Mouse (Mus musculus) G1E-ER4 (cell line): ENCODE measurements around the gene Baz2a. TPM values are rescaled to one million over a fixed set of nuclear protein-coding genes. Genes with fewer than 3 reads are reported as not detected.

Source experiments
- GATA1 ChIP-seq: IDR thresholded peaks from one replicate; pipeline ENCODE4 v1.8.0; 2012; ENCODE audit warnings: low read length, inconsistent platforms
- polyA plus RNA-seq: library from polyadenylated mRNA; stranded (reverse); fragments of >175 nt; gene quantifications from 2 replicates; pipeline ENCODE4 v1.2.3, GENCODE M21; 2012

The Baz2a gene
- 30.8 and 32.5 TPM in 2 replicates for polyA plus RNA-seq

DNA sequence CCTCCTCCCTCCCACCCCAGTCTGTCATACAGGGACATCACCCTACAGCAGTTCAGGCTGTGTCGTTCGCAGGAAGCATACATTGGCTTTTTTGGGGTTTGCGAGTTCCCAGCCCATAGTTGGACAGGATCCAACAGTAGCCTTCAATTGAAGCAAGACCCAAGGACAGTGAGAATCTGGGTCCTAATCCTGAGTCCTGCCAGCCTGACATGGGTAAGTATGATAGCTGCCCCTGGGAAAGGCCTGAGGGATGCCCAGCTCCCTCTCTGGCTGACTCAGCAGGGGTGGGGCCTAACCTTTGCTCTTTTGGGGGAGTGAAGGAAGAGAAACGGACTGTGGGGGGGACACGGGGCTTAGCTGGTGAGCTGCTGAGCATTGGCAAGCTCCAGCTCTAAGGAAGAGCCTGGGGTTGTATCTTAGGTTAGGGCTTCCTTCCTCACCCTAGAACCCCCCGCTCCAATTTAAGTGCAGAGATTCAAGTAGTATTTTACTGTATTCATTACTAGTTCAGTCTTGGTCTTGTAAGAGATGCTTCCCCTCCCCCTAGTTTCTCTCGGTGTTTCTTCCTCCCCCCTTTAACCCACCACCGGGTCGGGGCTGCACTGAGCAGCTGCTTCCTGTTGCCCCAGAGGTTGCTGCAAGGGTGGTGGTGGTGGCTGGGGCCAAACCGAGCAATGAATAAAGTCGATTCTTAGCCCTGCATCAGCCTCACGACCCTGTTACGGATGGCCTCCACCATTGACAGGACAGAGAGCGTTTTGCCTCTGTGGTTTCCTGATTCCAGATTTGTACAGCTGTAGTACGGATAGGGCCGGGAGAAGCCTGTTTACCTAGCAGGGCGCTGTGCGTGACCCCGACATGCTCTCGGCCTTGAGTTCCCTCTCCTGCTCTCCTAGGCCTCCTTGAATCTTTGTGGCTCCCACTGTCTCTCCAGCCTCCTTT, at the start of gene Baz2a:
Baz2a (plus strand) TSS at position 14 of the 942 bp plus-strand sequence.
- no peak for TF ChIP-seq GATA1

DNA sequence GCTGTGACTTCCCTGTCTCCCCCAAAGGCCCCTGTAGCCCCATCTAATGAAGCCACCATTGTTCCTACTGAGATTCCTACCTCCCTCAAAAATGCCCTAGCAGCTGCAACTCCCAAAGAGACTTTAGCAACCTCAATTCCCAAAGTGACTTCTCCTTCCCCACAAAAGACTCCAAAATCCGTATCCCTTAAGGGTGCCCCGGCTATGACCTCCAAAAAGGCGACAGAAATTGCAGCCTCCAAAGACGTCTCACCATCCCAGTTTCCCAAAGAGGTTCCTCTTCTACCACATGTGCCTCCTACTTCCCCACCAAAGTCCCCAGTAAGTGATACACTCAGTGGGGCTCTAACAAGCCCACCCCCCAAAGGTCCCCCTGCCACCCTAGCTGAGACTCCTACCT, 49.7 kb upstream of the Baz2a start:
- TF ChIP-seq GATA1 = no peak

DNA sequence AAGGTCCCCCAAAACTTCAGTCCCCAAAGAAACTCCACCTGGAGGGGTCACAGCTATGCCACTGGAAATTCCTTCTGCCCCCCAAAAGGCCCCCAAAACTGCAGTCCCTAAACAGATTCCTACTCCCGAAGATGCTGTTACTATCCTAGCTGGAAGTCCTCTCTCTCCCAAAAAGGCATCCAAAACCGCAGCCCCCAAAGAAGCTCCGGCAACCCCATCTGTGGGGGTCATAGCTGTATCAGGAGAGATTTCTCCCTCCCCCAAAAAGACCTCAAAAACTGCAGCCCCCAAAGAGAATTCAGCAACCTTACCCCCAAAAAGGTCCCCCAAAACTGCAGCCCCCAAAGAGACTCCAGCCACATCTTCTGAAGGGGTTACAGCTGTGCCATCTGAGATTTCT, 48.9 kb upstream of the Baz2a start:
- TF ChIP-seq GATA1 = no peak

DNA sequence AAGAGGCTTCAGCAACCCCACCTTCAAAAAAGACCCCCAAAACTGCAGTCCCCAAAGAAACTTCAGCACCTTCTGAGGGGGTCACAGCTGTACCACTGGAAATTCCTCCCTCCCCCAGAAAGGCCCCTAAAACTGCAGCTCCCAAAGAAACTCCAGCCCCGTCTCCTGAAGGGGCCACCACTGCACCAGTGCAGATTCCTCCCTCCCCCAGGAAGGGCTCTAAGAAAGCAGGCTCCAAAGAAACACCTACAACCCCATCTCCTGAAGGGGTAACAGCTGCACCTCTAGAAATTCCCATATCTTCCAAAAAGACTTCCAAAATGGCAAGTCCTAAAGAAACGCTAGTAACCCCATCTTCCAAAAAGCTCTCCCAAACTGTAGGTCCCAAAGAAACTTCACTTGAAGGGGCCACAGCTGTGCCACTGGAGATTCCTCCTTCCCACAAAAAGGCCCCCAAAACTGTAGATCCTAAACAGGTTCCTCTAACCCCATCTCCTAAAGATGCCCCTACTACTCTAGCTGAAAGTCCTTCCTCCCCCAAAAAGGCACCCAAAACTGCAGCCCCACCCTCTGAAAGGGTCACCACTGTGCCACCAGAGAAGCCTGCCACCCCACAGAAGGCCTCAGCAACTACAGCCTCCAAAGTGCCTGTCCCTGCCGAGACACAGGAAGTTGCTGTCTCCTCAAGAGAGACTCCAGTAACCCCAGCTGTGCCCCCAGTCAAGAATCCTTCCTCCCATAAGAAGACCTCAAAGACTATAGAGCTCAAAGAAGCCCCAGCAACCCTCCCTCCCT, 48.1 kb upstream of the Baz2a start:
- no peak for TF ChIP-seq GATA1

DNA sequence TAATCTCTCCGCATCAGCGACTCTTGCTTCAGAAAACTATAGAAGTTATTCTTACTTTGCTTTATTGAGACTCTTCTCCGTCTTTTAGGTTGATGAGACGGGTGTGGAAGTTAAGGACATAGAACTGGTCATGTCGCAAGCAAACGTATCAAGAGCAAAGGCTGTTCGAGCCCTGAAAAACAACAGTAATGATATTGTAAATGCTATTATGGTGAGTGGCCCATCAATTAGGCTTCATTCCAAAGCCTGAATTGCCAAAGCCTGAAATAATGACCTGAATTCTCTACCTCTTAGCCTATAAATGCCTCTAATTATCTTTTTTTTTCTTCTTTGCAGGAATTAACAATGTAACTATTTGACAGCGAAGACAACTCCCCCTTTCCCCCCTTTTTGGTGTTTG, 43.2 kb upstream of the Baz2a start:
- TF ChIP-seq GATA1 = no peak

DNA sequence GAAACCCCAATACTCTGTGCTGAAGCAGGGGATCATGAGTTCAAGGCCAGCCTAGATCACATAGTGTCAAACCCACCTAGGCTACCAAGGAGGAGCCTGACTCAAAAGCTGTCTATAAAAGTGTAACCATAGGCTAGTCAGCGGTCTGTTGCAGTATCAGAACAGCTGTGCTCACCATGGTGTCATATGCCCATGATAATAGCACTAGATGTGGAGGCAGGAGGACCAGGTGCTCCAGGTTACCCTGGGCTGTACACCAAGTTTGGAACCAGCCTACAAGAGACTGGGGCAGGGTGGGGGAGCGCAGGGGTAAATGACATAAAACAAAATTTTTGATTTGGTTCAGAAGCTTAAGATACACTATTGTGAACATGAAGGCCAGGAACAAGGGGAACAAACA, 41.6 kb upstream of the Baz2a start:
- no peak for TF ChIP-seq GATA1

DNA sequence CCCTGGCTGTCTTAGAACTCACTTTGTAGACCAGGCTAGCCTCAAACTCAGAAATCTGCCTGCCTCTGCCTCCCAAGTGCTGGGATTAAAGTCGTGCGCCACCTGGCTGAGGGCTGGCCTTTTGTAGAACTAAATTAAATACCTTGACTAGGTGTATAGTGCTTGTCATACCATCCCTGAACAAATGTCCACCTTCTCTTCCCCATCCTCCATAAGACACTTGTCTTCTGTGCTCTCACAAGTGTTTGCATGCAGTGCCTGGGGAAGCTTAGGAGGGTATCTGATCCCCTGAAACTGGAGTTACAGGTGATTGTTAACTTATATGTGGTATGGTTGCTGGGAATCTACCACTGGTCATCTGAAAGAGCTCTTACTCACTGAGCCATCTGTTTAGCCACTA, 41.0 kb upstream of the Baz2a start:
- TF ChIP-seq GATA1 = no peak

DNA sequence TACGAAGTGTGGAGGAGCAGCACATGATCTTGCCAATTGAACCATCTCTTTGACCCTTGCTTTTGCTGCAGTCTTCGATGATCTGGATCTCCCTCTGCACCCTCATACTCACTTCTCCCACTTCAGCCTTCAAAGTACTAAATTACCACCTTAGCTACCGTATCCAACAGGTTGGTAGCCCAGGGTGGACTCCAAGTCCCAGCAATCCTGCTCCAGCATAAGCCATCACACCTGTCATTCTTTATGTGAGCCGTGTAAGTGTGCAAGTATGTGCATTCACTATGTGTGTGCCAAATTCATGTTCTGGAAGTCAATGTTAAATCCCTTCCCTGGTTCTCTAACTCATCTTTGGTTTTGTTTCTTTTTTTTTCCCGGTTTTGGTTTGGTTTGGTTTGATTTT, 39.8 kb upstream of the Baz2a start:
- TF ChIP-seq GATA1 = no peak

DNA sequence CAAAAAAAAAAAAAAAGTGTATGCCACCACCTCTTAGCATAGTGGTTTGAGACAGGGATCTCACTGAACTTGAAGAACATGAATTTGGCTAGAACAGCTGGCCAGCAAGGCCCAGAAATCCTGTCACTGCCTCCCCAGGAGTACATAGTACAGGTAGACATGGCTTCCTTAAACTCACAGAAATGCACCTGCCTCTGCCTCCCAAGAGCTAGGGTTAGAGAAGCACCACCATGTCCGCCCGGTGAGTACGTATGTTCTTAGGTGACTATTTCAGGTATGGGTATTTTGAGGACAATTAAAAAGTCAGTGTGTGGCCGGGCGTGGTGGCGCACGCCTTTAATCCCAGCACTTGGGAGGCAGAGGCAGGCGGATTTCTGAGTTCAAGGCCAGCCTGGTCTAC, 38.4 kb upstream of the Baz2a start:
- no peak for TF ChIP-seq GATA1

DNA sequence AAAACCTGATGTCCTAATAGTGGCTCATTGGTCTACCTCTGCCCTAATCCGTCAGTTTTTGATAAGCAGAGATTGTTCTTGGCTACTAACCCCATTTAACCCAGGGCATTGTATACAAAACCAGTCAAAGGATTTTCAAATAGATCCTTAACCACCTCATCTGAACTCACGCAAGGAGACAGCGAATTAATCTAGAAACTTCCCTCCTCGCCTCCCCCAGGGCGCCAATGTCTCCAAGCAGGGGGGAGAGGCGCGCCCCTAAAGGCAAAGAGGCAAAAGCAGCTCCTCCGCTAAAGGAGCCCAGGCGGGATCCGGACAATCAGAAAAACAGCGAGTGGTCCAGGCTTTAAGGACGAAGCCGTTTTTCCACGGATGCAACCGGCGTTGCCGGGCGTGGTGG, 33.2 kb upstream of the Baz2a start:
- TF ChIP-seq GATA1 = no peak

DNA sequence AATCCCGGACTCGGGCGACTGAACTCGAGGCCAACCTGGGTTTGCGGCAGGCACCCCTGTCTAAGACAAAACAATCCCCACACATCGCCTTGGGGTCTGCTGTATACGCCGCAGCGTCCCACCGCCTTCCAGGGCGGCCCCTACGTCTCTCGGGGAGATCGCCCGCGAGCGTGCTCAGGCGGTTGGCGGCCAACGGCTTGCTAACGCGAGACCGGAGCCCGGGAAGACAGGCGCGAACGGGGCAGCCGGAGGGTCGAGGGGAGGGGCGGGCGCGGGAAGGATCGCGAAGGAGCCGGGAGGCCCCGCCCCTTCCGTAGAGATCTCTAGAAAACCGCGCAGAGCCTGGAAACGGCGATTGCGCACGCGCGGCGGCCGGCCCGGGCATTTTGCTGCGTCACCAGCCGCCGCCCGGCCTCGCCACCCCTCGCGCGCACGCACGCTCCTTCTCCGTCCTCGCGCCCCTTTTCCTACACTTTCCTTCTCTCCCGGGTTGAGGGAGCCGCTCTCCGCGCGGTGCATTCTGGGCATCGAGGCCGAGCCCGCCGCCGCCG, 32.7 kb upstream of the Baz2a start, which contains the start of gene Ptges3:
Ptges3 (plus strand) TSS at position 354 of the 551 bp plus-strand sequence.
- TF ChIP-seq GATA1 = no peak

DNA sequence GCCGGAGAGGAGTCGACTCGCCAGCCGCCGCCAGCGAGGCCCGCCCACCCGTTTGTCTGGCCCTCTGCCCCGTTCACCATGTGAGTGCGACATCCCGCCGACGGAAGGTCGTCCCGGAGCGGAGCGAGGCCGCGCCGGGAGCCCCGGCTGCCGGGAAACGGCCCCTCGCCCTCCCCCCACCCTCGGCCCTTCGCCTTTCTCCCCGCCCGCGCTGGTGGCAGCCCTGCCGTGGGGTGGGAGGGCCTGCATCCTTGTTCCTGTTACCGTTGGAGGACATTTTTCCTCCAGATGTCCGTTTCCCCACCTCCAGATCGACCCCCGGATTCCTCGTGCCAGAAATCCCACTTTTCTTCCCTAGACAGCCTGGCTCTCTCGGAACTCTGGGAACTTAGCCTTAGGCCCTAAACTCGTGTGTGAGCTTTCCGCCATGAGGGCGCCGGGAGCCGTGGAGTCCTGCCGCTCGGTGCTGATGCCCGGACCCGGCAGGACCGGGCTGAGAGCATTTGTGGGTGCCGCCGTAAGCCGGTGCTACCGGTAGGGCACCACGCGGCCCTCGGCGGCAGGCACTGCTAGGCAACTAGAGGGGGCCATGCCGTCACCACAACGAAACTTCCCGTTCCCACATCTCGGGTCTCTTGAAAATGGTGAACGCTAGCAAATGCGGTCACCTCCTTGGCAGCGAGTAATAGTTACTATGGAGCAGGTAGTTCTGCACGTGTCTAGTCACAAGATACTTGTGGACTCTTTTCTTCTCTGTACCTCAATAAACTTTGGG, 32.0 kb upstream of the Baz2a start:
- TF ChIP-seq GATA1 = no peak

DNA sequence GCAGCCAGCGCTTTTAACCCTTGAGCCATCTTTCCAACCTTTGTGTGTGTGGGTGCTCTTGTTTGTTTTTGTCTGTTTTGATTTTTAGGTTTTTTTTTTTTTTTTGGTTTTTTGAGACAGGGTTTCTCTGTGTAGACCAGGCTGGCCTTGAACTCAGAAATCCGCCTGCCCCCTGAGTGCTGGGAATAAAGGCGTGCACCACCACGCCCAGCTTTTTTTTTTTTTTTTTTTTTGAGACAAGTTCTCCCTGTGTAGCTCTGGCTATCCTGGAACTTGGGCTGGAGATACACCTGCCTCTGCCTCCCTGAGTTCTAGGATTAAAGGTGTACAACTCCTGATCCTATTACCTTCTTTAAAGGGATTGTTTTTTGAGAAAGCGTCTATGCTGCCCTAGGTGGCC, 30.3 kb upstream of the Baz2a start:
- no peak for TF ChIP-seq GATA1

DNA sequence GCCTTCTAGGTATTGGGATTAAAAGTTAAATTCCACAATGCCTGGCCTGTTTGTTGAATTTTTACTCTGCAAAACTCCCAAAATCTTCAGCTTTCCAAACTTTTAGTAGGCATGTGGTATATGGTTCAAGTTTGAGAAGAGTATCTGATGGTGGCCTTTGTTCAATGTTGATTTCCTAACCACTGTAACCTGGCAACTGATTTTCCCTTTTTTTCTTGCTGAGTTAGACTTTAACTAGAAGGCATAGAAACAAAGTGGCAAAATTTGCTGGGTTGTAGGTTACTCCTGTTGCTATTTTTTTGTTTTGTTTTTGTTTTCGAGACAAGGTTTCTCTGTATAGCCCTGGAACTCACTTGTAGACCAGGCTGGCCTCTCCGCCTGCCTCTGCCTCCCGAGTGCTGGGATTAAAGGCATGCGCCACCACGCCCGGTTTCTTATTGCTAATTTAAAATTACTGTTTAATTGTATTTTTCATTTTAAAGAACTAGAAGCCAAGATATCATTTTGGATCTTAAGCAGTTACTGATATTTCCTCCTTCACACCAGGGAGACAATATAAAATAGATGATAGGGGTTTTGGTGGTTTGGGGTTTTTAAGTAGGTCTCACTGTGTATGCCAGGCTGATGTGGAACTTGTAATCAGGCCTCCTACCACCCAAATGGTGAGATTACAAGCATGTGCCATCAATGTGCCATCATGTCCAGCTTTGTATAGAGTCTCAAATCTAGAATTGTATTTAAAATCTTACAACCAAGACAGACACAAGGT, 29.0 kb upstream of the Baz2a start:
- TF ChIP-seq GATA1 = no peak

DNA sequence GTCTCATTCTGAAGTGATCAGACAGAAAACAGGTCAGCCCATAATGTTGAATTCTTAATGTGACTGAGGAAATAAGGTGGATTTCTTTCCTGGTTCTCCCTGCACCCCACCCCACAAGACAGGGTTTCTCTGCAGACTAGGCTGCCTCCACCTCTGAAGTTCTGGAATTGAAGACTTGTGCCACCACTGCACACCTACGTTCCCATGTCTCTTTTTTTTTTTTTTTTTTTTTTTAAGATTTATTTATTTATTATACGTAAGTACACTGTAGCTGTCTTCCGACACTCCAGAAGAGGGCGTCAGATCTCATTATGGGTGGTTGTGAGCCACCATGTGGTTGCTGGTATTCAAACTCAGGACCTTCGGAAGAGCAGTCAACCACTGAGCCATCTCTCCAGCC, 25.3 kb upstream of the Baz2a start:
- no peak for TF ChIP-seq GATA1
